Mouse (Mus musculus): ENCODE results near the gene Cdc34. TPM values are rescaled to one million over a fixed set of nuclear protein-coding genes. Genes with fewer than 3 reads are reported as not detected.

Cdc34 gene
- polyA plus RNA-seq, 1 experiment from 2014 or later = 75.7 TPM

- Histone ChIP-seq H3K27ac (replicated peaks) (no peak overlapping the region), H3K4me3 (no peak overlapping the region), H3K27me3 (no peaks in the 10 kb centered on the region), H3K4me1 (no peaks in the 10 kb centered on the region), H3K9ac (replicated peaks) (no peak overlapping the region), H3K9me3 (no peaks in the 10 kb centered on the region), H3K36me3 (peaks cover 40% of the 10 kb centered on the region), H3K4me2 (replicated peaks) (no peak overlapping the region)
- no peak for ATAC-seq (replicated peaks)
- 100% methylated on average over 1 of the region's 1 CpGs for WGBS
These were observed 50.5 kb downstream of the Cdc34 start for GRCm38 (mm10) chr10:79732500-79732899.

- H3K27ac ChIP-seq (replicated peaks) = no peak overlapping the region
- no peaks in the 10 kb centered on the region for H3K4me1 ChIP-seq
- no peak overlapping the region for H3K9ac ChIP-seq (replicated peaks)
- 94% methylated on average over 15 of the region's 15 CpGs for WGBS
- peaks cover 54% of the 10 kb centered on the region for H3K36me3 ChIP-seq
- H3K9me3 ChIP-seq = peaks cover 4% of the 10 kb centered on the region; the same call in 1 of the 2 replicates
- H3K4me3 ChIP-seq = no peak overlapping the region
- H3K27me3 ChIP-seq = no peaks in the 10 kb centered on the region
- H3K4me2 ChIP-seq (replicated peaks) = no peak overlapping the region
- ATAC-seq (replicated peaks) = no peak
These were observed 51.9 kb downstream of the Cdc34 start for GRCm38 (mm10) chr10:79733847-79734246.

GRCm38 (mm10) chr10:79735361-79735760 lies 53.4 kb downstream of the Cdc34 start:
- no peak overlapping the region for H3K27ac ChIP-seq (replicated peaks)
- H3K9ac ChIP-seq (replicated peaks) = no peak overlapping the region
- no peak overlapping the region for H3K4me2 ChIP-seq (replicated peaks)
- no peaks in the 10 kb centered on the region for H3K27me3 ChIP-seq
- peaks cover 69% of the 10 kb centered on the region for H3K36me3 ChIP-seq
- ATAC-seq (replicated peaks) = no peak
- no peaks in the 10 kb centered on the region for H3K4me1 ChIP-seq
- WGBS = 29% methylated on average over 44 of the region's 52 CpGs
- H3K9me3 ChIP-seq = peaks cover 8% of the 10 kb centered on the region
- no peak overlapping the region for H3K4me3 ChIP-seq

GRCm38 (mm10) chr10:79736706-79737105 lies 54.7 kb downstream of the Cdc34 start:
- no peaks in the 10 kb centered on the region for H3K27me3 ChIP-seq
- 90% methylated on average over 12 of the region's 14 CpGs for WGBS
- H3K27ac ChIP-seq (replicated peaks) = no peak overlapping the region
- peaks cover 79% of the 10 kb centered on the region for H3K36me3 ChIP-seq
- H3K4me2 ChIP-seq (replicated peaks) = no peak overlapping the region
- no peak overlapping the region for H3K4me3 ChIP-seq
- H3K9me3 ChIP-seq = peaks cover 8% of the 10 kb centered on the region
- H3K9ac ChIP-seq (replicated peaks) = no peak overlapping the region
- no peaks in the 10 kb centered on the region for H3K4me1 ChIP-seq
- ATAC-seq (replicated peaks) = no peak

Other genes starting within 250 kb of the Cdc34 start
- not detected in 2 replicates for gene Vmn2r83, start 213.5 kb upstream of the Cdc34 start, polyA plus RNA-seq (2015; fragmentation: Nextera tagmentation; extraction: Ambion mirVana)
- 8.8 and 10.7 TPM in 2 replicates for gene Plpp2, start 148.4 kb upstream of the Cdc34 start, polyA plus RNA-seq (2015; fragmentation: Nextera tagmentation; extraction: Ambion mirVana)
- gene Mier2, start 127.0 kb upstream of the Cdc34 start, polyA plus RNA-seq (2015; fragmentation: Nextera tagmentation; extraction: Ambion mirVana) = 60.1 and 61.7 TPM in 2 replicates
- gene Theg, start 94.9 kb upstream of the Cdc34 start, polyA plus RNA-seq (2015; fragmentation: Nextera tagmentation; extraction: Ambion mirVana) = not detected in 2 replicates
- gene C2cd4c, start 68.2 kb upstream of the Cdc34 start, polyA plus RNA-seq (2015; fragmentation: Nextera tagmentation; extraction: Ambion mirVana) = 0.22 and 0.27 TPM in 2 replicates
- 15.1 and 15.3 TPM in 2 replicates for gene Shc2, start 44.3 kb upstream of the Cdc34 start, polyA plus RNA-seq (2015; fragmentation: Nextera tagmentation; extraction: Ambion mirVana)
- gene Odf3l2, start 36.5 kb upstream of the Cdc34 start, polyA plus RNA-seq (2015; fragmentation: Nextera tagmentation; extraction: Ambion mirVana) = 0.32 TPM in 1 of 2 replicates, not detected in the other
- 0.95 and 1.3 TPM in 2 replicates for gene Madcam1, start 17.6 kb upstream of the Cdc34 start, polyA plus RNA-seq (2015; fragmentation: Nextera tagmentation; extraction: Ambion mirVana)
- 80.0 and 83.6 TPM in 2 replicates for gene Tpgs1, start 12.8 kb upstream of the Cdc34 start, polyA plus RNA-seq (2015; fragmentation: Nextera tagmentation; extraction: Ambion mirVana)
- gene Gzmm, start 6.8 kb downstream of the Cdc34 start, polyA plus RNA-seq (2015; fragmentation: Nextera tagmentation; extraction: Ambion mirVana) = 2.0 and 2.3 TPM in 2 replicates
- gene Bsg, start 22.3 kb downstream of the Cdc34 start, polyA plus RNA-seq (2015; fragmentation: Nextera tagmentation; extraction: Ambion mirVana) = 689 and 728 TPM in 2 replicates
- gene Hcn2, start 34.4 kb downstream of the Cdc34 start, polyA plus RNA-seq (2015; fragmentation: Nextera tagmentation; extraction: Ambion mirVana) = 0.64 and 0.69 TPM in 2 replicates
- 43.7 and 44.0 TPM in 2 replicates for gene Polrmt, start 64.4 kb downstream of the Cdc34 start, polyA plus RNA-seq (2015; fragmentation: Nextera tagmentation; extraction: Ambion mirVana)
- gene Fgf22, start 72.9 kb downstream of the Cdc34 start, polyA plus RNA-seq (2015; fragmentation: Nextera tagmentation; extraction: Ambion mirVana) = 0.69 and 0.72 TPM in 2 replicates
- 94.9 and 108 TPM in 2 replicates for gene Rnf126, start 84.8 kb downstream of the Cdc34 start, polyA plus RNA-seq (2015; fragmentation: Nextera tagmentation; extraction: Ambion mirVana)
- gene Fstl3, start 95.1 kb downstream of the Cdc34 start, polyA plus RNA-seq (2015; fragmentation: Nextera tagmentation; extraction: Ambion mirVana) = 0.83 and 0.84 TPM in 2 replicates
- 0.25 and 0.43 TPM in 2 replicates for gene Prss57, start 108.8 kb downstream of the Cdc34 start, polyA plus RNA-seq (2015; fragmentation: Nextera tagmentation; extraction: Ambion mirVana)
- 317 and 325 TPM in 2 replicates for gene Palm, start 111.4 kb downstream of the Cdc34 start, polyA plus RNA-seq (2015; fragmentation: Nextera tagmentation; extraction: Ambion mirVana)
- 0.66 and 0.68 TPM in 2 replicates for gene Misp, start 138.8 kb downstream of the Cdc34 start, polyA plus RNA-seq (2015; fragmentation: Nextera tagmentation; extraction: Ambion mirVana)
- 108 and 120 TPM in 2 replicates for gene Ptbp1, start 172.2 kb downstream of the Cdc34 start, polyA plus RNA-seq (2015; fragmentation: Nextera tagmentation; extraction: Ambion mirVana)
- gene Prtn3, start 192.3 kb downstream of the Cdc34 start, polyA plus RNA-seq (2015; fragmentation: Nextera tagmentation; extraction: Ambion mirVana) = 13.5 and 15.0 TPM in 2 replicates
- 405 and 410 TPM in 2 replicates for gene Plppr3, start 192.4 kb downstream of the Cdc34 start, polyA plus RNA-seq (2015; fragmentation: Nextera tagmentation; extraction: Ambion mirVana)
- 0.19 TPM in 1 of 2 replicates, not detected in the other for gene Elane, start 204.1 kb downstream of the Cdc34 start, polyA plus RNA-seq (2015; fragmentation: Nextera tagmentation; extraction: Ambion mirVana)
- gene Cfd, start 208.7 kb downstream of the Cdc34 start, polyA plus RNA-seq (2015; fragmentation: Nextera tagmentation; extraction: Ambion mirVana) = not detected in 2 replicates
- gene Med16, start 226.7 kb downstream of the Cdc34 start, polyA plus RNA-seq (2015; fragmentation: Nextera tagmentation; extraction: Ambion mirVana) = 53.2 and 56.6 TPM in 2 replicates
- gene Gm26602, start 228.7 kb downstream of the Cdc34 start, polyA plus RNA-seq (2015; fragmentation: Nextera tagmentation; extraction: Ambion mirVana) = 10.4 and 21.1 TPM in 2 replicates
- gene Kiss1r, start 234.8 kb downstream of the Cdc34 start, polyA plus RNA-seq (2015; fragmentation: Nextera tagmentation; extraction: Ambion mirVana) = 2.2 and 2.7 TPM in 2 replicates
- 272 and 277 TPM in 2 replicates for gene R3hdm4, start 239.0 kb downstream of the Cdc34 start, polyA plus RNA-seq (2015; fragmentation: Nextera tagmentation; extraction: Ambion mirVana)
- 2.7 and 3.1 TPM in 2 replicates for gene Arid3a, start 244.8 kb downstream of the Cdc34 start, polyA plus RNA-seq (2015; fragmentation: Nextera tagmentation; extraction: Ambion mirVana)